Mouse (Mus musculus) adrenal gland, postnatal 25 days (tissue): Measurements from ENCODE around the gene Heatr5b. TPM values are rescaled to one million over a fixed set of nuclear protein-coding genes. Genes with fewer than 3 reads are reported as not detected.
"Not testable (repeated sequence)": the region's sequence is repeated elsewhere in the genome, so short reads cannot be mapped to it uniquely, and the experiment has no call there.

Experiments
- DNase-seq: peaks from one replicate; pipeline ENCODE4 v3.0.0; 2021; ENCODE audit warnings: mixed read lengths
- long read RNA-seq: library from polyadenylated mRNA; stranded (forward); transcript quantifications from one replicate; pipeline ENCODE4 v2.0.0, GENCODE M21; 2021
- total RNA-seq: library from RNA; stranded (reverse); gene quantifications from 2 replicates; pipeline ENCODE4 v1.2.3, GENCODE M21; 2021

Gene Heatr5b
- total RNA-seq, result 31.8 and 38.5 TPM in 2 replicates
- long read RNA-seq, full-length matches to known transcripts, result 2 of 11 reads
- long read RNA-seq, partial matches to known transcripts, result 9 of 11 reads
- long read RNA-seq, other reads (novel, unspliced or antisense), result 0 of 11 reads

- DNase-seq, result peak; percentile 100
Measured at GRCm38 (mm10) chr17:78834856-78835835, at the start of gene Heatr5b, which contains the start of gene Gpatch11. Gene Heatr5b (minus strand): TSS chr17:78835364. Gene Gpatch11 (plus strand): TSS chr17:78835567.

GRCm38 (mm10) chr17:78883291-78883690 lies 48.1 kb upstream of the Heatr5b start:
- peak; percentile 15 for DNase-seq

- DNase-seq, result peak; percentile 91
Measured at GRCm38 (mm10) chr17:78882401-78883112, 47.4 kb upstream of the Heatr5b start, which contains the start of gene Eif2ak2. Gene Eif2ak2 (minus strand): TSS chr17:78882573.

GRCm38 (mm10) chr17:78881878-78882304 lies 46.7 kb upstream of the Heatr5b start:
- peak; percentile 10 for DNase-seq

GRCm38 (mm10) chr17:78873886-78874285 lies 38.7 kb upstream of the Heatr5b start:
- no peak for DNase-seq

GRCm38 (mm10) chr17:78856243-78856642 lies 21.1 kb upstream of the Heatr5b start:
- DNase-seq, result no peak

- DNase-seq, result no peak
Measured at GRCm38 (mm10) chr17:78842271-78842928, 7.2 kb upstream of the Heatr5b start.

GRCm38 (mm10) chr17:78836056-78836455 lies 892 bp upstream of the Heatr5b start:
- no peak for DNase-seq

- no peak for DNase-seq
Measured at GRCm38 (mm10) chr17:78824346-78824745, 10.8 kb downstream of the Heatr5b start.

GRCm38 (mm10) chr17:78809582-78809981 lies 25.6 kb downstream of the Heatr5b start:
- no peak for DNase-seq

GRCm38 (mm10) chr17:78809019-78809418 lies 26.1 kb downstream of the Heatr5b start:
- DNase-seq, result no peak

- no peak for DNase-seq
Measured at GRCm38 (mm10) chr17:78797222-78797621, 37.9 kb downstream of the Heatr5b start.

- no peak for DNase-seq
Measured at GRCm38 (mm10) chr17:78794390-78794789, 40.8 kb downstream of the Heatr5b start.

- DNase-seq, result no peak
Measured at GRCm38 (mm10) chr17:78792122-78792521, 43.0 kb downstream of the Heatr5b start.

- no peak for DNase-seq
Measured at GRCm38 (mm10) chr17:78791690-78792070, 43.5 kb downstream of the Heatr5b start.

- no peak for DNase-seq
Measured at GRCm38 (mm10) chr17:78791068-78791689, 44.0 kb downstream of the Heatr5b start.

GRCm38 (mm10) chr17:78788273-78788672 lies 46.9 kb downstream of the Heatr5b start:
- DNase-seq, result not testable (repeated sequence)

- no peak for DNase-seq
Measured at GRCm38 (mm10) chr17:78778765-78779164, 56.4 kb downstream of the Heatr5b start.

- DNase-seq, result no peak
Measured at GRCm38 (mm10) chr17:78772317-78772716, 62.8 kb downstream of the Heatr5b start.

GRCm38 (mm10) chr17:78770932-78771331 lies 64.2 kb downstream of the Heatr5b start:
- no peak for DNase-seq

GRCm38 (mm10) chr17:78769341-78769740 lies 65.8 kb downstream of the Heatr5b start:
- no peak for DNase-seq

GRCm38 (mm10) chr17:78768937-78769336 lies 66.2 kb downstream of the Heatr5b start:
- no peak for DNase-seq
